Mouse (Mus musculus) WW6 (cell line): ENCODE results near the gene Bcas3.

ENCODE experiments used
- DNase-seq: peaks from one replicate; pipeline ENCODE4 v3.0.0-alpha.2; 2013; ENCODE audit warnings: low read depth, low spot score

Gene Bcas3

DNA sequence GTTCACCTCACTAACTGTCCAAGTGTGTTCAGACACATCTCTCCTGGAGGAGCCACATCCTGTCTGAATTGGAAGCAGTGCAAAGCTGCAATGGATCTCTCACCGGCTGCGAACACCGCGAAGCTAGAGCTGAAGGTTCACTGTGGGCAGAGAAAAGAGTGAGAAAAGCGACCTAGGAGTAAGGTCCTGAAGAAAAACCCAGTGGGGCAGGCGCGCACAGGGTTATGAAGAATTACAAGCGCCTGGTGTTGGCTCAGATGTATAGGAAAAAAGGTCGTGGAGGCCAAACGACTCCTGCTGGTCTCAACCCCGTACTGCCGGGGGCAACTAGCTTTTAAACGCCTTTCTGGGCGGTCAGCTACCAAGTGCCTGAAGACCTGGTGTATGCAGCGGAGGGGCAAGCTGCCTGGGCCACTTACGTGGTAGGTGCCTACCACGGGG lies 478.0 kb downstream of the Bcas3 start:
- DNase-seq = no peak

GRCm38 (mm10) chr11:85831656-85832230 lies 478.8 kb downstream of the Bcas3 start:
- DNase-seq = no peak

DNA sequence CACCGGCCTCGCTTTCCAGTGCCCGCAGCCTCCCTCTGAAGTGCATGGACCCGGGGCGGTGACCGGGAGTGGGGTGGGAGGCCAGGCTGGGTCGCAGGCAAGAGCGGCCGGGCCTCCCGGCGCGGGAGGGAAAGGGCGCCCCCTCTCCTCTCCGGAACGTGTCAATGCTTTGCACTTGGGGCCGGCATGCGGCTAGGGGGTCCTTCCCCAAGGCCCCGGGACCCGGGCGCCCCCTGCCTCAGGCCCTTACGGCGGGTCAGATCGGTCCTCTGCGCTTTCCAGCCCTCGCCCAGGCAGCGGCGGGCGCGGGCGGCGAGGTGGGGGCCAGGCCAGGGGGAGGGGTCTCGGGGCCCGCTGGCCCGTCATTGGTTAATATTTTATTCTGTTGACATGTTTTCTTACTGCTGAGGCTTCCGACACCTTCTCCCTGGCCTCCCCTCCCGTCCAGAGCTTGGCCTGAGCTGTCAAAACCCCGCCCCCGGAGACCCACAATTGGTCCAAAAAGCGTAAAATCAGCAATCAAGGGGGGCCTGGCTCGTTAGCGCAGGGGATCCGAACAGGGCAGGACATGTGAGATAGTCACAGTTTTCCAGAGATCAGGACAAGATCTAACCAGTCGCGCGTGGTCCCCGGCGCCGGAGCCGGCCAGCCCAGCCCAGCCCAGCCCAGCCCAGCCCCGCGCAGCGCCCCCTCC lies 479.4 kb downstream of the Bcas3 start, which contains the start of gene Tbx2:
Gene Tbx2, plus strand, starts transcription at position 321 of the 694 bp plus-strand sequence.
- DNase-seq = no peak

GRCm38 (mm10) chr11:85833081-85833521 lies 480.1 kb downstream of the Bcas3 start:
- no peak for DNase-seq

GRCm38 (mm10) chr11:85833761-85834385 lies 480.9 kb downstream of the Bcas3 start:
- no peak for DNase-seq

DNA sequence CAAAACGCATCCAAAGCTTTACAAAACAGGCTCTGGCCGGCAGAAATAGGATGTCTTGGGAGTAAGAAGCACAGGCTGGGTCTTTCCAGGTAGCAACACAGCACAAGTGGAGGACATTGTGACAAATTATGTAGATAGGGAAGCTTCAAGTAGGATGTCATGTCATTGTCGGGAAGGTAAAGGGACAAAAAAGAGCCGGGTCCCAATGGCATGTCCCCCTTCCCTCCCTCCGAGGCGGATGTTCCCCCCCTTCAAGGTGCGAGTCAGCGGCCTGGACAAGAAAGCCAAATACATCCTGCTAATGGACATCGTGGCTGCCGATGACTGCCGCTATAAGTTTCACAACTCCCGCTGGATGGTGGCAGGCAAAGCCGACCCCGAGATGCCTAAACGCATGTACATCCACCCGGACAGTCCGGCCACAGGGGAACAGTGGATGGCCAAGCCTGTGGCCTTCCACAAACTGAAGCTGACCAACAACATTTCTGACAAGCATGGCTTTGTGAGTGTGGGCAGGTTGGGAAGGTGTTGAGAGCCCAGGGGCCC lies 481.5 kb downstream of the Bcas3 start:
- no peak for DNase-seq

DNA sequence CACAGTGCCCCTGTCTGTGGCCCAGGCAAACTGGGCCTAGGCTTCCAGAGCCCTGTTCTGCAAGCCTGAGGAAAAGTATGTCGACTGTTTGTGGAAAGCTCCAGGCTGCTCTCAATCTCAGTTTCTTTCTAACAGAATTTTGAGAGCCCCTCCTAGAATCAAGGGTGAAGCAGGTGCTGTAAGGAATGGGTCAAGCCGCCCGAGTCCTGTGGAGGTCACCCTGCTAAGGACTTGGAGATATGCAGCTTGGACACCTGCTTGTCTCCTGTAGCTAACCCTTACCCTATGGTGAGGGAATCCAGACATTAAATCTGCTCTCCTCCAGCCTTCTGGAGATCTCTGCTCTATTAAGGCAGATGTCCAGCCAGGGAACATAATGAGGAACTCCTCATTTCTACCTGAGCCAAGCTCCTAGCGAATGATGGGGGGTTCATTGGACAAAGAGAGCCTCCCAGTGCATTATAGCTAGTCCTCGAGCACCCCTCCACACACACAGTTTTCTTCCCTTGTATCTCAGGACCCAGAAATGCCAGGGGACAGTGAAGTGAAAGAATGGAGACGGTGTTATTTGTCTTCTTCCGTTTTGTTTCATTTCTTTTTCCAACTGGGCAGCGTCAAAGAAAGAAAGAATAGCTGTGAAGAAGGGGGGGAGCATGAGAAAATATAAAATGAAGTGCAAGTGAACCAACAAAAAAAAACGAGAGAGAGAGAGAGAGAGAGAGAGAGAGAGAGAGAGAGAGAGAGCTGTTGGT lies 482.2 kb downstream of the Bcas3 start:
- DNase-seq = no peak

DNA sequence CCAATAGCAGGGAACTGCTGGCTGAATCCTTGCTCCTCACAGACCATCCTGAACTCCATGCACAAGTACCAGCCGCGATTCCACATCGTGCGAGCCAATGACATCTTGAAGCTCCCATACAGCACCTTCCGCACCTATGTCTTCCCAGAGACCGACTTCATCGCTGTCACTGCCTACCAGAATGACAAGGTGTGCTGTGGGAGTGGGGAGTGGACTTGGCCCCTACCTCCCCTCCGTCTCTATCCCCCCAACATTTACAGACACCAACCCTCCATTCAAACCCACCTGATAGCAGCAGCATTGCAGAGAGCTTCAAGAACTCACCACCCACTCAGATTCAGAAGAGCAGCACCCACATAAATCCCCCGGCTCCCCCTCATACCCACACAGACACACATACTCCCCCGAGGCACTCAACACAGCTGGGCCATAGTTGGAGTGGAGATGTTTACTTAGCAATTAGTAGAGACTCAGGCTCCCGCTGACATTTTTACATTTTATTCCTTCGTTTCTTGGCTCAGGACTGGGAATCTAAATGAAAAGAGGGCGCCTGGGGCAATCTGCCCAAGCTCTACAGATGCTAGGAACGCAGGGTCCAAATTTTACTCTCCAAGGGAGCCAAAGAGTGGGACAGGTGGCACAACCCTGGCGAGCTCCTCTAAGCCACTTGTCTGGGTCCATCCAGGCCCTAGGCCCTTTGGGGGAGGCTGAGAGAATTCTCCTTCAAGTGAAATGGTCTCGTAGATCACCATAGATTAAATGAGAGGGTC lies 483.0 kb downstream of the Bcas3 start:
- no peak for DNase-seq

GRCm38 (mm10) chr11:85836523-85837290 lies 483.7 kb downstream of the Bcas3 start:
- DNase-seq = no peak

DNA sequence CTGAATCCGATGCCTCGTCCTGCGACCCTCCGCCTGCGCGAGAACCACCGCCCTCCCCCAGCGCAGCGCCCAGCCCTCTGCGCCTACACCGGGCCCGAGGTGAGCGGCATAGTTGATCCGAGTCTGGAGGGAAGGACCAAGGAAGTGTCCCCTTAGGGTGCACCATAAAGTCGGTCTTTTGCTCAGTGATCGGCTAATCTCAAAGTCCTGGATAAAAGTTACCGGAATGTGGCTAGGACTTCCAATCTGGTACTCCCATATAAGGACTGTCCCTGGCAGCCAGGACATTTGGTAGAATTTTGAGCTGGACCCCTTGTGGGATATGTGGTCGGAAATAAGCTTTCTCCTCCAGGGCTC lies 484.3 kb downstream of the Bcas3 start:
- DNase-seq = no peak

DNA sequence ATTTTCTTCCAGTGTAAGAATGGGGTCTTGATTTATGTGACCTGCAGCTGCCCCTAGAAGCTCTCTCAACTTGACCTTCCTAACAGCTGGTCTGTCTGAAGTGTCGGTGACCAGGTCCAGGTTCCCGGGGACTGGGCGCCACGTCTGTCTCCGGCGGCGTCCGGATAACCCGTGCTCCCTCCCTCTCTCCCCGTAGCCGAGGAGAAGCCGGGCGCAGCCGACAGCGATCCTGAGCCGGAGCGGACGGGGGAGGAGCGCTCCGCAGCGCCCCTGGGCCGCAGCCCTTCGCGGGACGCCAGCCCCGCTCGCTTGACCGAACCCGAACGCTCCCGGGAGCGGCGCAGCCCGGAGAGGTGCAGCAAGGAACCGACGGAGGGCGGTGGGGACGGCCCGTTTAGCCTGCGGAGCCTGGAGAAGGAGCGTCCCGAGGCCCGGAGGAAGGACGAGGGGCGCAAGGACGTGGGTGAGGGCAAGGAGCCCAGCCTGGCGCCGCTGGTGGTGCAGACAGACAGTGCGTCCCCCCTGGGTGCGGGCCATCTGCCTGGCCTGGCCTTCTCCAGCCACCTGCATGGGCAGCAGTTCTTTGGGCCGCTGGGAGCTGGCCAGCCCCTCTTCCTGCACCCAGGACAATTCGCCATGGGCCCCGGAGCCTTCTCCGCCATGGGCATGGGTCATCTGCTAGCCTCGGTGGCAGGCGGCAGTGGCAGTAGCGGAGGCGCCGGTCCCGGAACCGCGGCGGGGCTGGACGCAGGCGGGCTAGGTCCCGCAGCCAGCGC lies 484.9 kb downstream of the Bcas3 start:
- DNase-seq = no peak

DNA sequence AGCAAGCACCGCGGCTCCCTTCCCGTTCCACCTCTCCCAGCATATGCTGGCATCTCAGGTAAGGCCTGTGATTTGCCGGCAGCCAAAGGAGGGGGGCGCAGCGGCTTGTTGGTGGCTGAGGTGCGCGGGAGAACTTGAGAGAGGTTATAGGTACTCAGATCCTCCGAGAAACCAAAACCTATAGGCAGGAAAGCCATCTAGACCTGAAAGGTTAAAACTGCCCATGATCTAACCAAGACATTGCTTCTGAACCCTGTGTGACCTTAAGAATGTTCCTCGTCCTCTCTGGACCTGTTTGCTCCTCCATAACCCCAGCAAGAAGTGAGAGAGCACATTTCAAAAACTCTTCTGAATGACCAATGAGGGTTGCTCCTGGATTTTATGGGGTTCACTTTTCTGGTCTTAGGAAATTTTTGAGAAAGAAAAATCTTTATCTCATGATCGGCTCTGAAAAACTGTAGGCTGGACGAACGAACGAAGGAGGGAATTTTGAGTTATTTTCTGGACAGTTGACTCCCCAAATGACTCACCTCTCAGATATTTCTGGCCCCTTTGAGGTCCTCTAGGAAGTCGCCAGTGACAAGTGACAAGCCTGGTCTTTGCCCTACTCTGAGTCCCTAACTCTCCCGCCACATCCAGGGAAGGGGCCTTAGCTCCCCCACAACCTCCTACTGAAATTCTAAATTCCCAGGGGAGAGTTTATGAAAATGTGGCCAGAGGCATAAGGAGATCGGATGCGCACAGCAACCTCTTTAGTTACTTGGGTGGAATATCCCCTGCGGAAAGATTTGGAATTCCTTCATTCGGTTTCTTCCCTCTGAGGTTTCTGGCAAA lies 485.7 kb downstream of the Bcas3 start:
- no peak for DNase-seq

GRCm38 (mm10) chr11:85839258-85840030 lies 486.5 kb downstream of the Bcas3 start:
- no peak for DNase-seq

DNA sequence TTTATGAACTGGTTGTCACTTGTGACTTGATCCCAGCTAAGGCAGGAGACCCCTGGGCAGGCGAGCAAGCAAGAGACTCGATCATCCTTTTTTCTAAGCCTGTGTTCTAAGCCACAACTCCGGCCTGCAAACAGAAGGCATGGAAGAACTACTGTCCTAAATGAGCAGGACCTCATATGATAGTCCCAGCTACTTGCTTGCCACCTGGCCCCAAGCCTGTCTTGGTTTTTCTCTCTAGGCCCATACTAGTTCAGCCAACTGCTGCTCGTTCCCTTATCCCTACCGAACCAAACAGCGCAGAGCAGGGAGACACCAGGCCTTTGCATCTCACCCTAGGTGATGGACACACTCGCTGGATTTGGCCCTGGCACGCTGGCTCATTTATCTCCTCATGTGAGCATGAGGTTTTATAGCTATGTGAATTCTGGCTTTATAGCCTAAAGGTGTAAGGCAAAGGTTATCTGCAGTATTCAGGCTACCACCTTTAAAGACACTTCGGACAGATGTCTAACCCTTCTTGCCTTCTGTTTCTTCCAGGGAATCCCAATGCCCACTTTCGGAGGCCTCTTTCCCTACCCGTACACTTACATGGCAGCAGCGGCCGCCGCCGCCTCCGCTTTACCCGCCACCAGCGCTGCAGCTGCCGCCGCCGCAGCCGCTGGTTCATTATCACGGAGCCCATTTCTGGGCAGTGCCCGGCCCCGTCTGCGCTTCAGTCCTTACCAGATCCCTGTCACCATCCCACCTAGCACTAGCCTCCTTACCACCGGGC lies 487.2 kb downstream of the Bcas3 start:
- no peak for DNase-seq

- DNase-seq = no peak
Observed at GRCm38 (mm10) chr11:85840803-85841145, 487.8 kb downstream of the Bcas3 start.

DNA sequence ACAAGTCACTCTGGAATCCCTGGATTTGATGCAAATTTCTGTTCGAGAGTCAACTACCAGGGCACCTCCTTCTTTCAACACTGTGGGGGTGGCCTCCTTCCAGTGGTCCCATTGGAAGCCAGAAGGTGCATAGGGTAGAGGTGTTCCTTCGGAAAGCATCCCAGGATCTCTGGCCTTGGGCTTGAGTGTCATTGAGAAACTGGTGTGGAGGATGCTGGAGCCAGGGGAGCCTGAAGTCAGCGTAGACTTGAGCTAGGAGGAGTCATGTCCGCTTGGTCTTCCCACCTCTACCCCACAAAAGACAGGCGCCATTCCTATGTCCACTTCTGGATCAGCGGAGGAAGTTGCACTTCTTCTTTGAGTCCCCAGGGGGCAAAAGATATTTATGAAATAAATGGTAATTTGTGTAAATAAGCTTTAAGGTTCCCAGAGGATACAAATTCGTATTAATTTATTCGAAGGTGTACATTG lies 488.3 kb downstream of the Bcas3 start:
- DNase-seq = no peak

DNA sequence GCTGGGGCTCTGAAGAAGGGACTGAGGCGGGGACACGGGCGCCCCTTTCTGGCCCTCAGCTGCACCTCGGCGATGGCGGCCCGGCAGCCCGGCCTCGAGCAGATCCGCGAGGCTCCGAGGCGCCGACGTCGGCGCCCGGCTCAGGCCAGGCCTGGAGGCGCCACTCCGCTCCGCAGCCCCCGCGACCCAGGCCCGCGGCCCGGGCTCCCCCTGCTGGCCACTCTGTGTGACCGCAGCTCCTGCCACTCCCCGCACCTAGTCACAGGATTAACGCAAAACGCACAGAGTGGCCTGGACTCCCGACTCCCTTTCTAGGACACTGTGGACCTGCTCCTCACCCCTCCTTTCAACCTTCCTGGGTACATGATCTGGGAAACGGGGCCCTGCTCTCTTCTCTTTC lies 489.0 kb downstream of the Bcas3 start:
- DNase-seq = no peak
